Mouse (Mus musculus): ENCODE measurements at regions not wholly inside any gene's neighbourhood (a gene's known extent, or its start where the extent isn't known, plus 50 kb on each side); places are given as distances from the start of the nearest gene placed in this dataset.

DNA sequence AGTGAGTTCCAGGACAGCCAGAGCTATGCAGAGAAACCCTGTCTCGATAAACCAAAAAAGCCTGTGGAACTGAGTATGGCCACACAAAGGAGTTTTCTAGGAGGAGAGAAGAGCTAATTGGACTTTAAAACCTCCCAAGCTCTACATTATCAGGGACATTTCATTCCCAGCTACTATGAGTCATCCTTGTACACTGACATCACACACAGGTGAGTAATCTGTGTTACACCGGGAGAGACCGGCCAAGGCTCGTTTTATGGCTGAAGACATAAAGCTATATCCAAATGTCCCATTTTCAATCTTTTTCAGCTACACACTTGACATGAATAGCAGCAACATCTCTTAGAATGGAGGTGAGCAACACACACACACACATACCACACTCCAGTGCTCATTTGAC, 229.5 kb downstream of the Ankrd16 start:
- Histone ChIP-seq H3K27ac (ENCODE audit: insufficient read depth, low read depth) (no peak overlapping the region), H3K79me2 (replicated peaks; ENCODE audit: control insufficient read depth, extremely low read depth, insufficient read depth, poor library complexity, severe bottlenecking) (no peaks in the 10 kb centered on the region), H3K36me3 (replicated peaks in 1 of 2; ENCODE audit: control insufficient read depth in 1 of 2, insufficient read depth in 1 of 2, low read length in 1 of 2) (no peaks in the 10 kb centered on the region), H3K4me2 (ENCODE audit: insufficient read depth, low read depth, poor library complexity, severe bottlenecking) (no peak overlapping the region), H3K4me1 (ENCODE audit: control insufficient read depth in 1 of 2, insufficient read depth in 2 of 2) (no peaks in the 10 kb centered on the region), H3K4me3 (replicated peaks in 1 of 3; ENCODE audit: low read depth in 2 of 3, low read length in 2 of 3, poor library complexity in 1 of 3) (no peak overlapping the region), H3K9ac (ENCODE audit: insufficient read depth, low read depth) (no peak overlapping the region), H3K9me3 (replicated peaks; ENCODE audit: low read length) (no peaks in the 10 kb centered on the region), H3K27me3 (replicated peaks) (no peaks in the 10 kb centered on the region)
- dilution Hi-C loops (cut with MboI; ENCODE audit: extremely low pct_ligation_motif_present, extremely low pct_unique_long_range_greater_than_20kb, low sequenced_read_pairs) = no loop called here
- in situ Hi-C loops (cut with MboI; ENCODE audit: low pct_ligation_motif_present, low pct_unique_long_range_greater_than_20kb, low sequenced_read_pairs) = loop anchor here (25.0 kb wide), 1 partner anchor 305 kb away; the partner anchor contains the start of gene Itga8
- DNase-seq (ENCODE audit: extremely low read depth) = no peak
- no peak for TF ChIP-seq CTCF (conservative IDR thresholded peaks at IDR 0.05 in 1 of 2, IDR thresholded peaks at IDR 0.05 in 1 of 2; ENCODE audit: low read depth in 2 of 2, low read length in 2 of 2)
- no peak for TF ChIP-seq PAX5 (IDR thresholded peaks at IDR 0.05; ENCODE audit: low read length)
- no peak for TF ChIP-seq EP300 (IDR thresholded peaks at IDR 0.05; ENCODE audit: low read length)
- no peak for TF ChIP-seq ZKSCAN1 (IDR thresholded peaks at IDR 0.05; ENCODE audit: borderline replicate concordance, low read depth, low read length)
- no peak for TF ChIP-seq CHD1 (IDR thresholded peaks at IDR 0.05; ENCODE audit: low read depth, low read length)
- no peak for TF ChIP-seq RAD21 (IDR thresholded peaks at IDR 0.05; ENCODE audit: low read depth, low read length)
- no peak for TF ChIP-seq NRF1 (IDR thresholded peaks at IDR 0.05; ENCODE audit: low read depth, low read length)
- no peak; the same call in 1 of the 2 replicates for TF ChIP-seq SMC3 (IDR thresholded peaks at IDR 0.05; ENCODE audit: low read depth, low read length)
- no peak for TF ChIP-seq MAFK (IDR thresholded peaks at IDR 0.05; ENCODE audit: insufficient replicate concordance, low read length)
- TF ChIP-seq ZMIZ1 (IDR thresholded peaks at IDR 0.05; ENCODE audit: low read depth, low read length) = no peak
- TF ChIP-seq BHLHE40 (IDR thresholded peaks at IDR 0.05; ENCODE audit: low read depth, low read length) = no peak
- no peak for TF ChIP-seq NELFE (IDR thresholded peaks at IDR 0.05; ENCODE audit: low read depth, low read length)
- no peak for TF ChIP-seq UBTF (IDR thresholded peaks at IDR 0.05; ENCODE audit: low read depth, low read length)
- no peak for TF ChIP-seq HCFC1 (IDR thresholded peaks at IDR 0.05; ENCODE audit: low read depth, low read length)

DNA sequence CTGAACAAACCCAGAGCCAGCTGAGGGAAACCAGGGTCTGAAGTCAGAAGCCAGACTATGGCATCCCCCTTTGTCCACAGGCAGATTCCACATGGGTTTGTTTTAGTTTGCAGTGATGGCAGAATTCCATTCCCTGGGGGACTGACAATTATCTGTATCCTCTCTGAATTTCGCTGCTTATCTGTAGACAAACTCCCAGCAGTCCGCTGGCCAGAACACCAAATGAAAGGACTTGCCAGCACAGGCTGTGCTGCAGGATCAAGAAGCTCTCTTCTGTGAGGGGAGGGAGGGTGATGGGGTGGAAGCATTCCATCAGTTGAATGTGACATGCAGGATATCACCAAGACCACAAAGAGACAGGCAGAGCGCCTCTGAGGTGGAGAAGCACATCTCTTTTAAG, 233.8 kb downstream of the Ankrd16 start:
- no peak overlapping the region for H3K27ac ChIP-seq (ENCODE audit: insufficient read depth, low read depth)
- H3K36me3 ChIP-seq (replicated peaks in 1 of 2; ENCODE audit: control insufficient read depth in 1 of 2, insufficient read depth in 1 of 2, low read length in 1 of 2) = no peaks in the 10 kb centered on the region
- H3K4me2 ChIP-seq (ENCODE audit: insufficient read depth, low read depth, poor library complexity, severe bottlenecking) = no peak overlapping the region
- no peak for DNase-seq (ENCODE audit: extremely low read depth)
- no peaks in the 10 kb centered on the region for H3K27me3 ChIP-seq (replicated peaks)
- H3K79me2 ChIP-seq (replicated peaks; ENCODE audit: control insufficient read depth, extremely low read depth, insufficient read depth, poor library complexity, severe bottlenecking) = no peaks in the 10 kb centered on the region
- in situ Hi-C loops (cut with MboI; ENCODE audit: low pct_ligation_motif_present, low pct_unique_long_range_greater_than_20kb, low sequenced_read_pairs) = loop anchor here (25.0 kb wide), 1 partner anchor 301 kb away; the partner anchor contains the start of gene Itga8
- no peaks in the 10 kb centered on the region for H3K9me3 ChIP-seq (replicated peaks; ENCODE audit: low read length)
- TF ChIP-seq E2F4 (IDR thresholded peaks at IDR 0.05; ENCODE audit: insufficient replicate concordance, low read depth, low read length) (no peak), CTCF (conservative IDR thresholded peaks at IDR 0.05 in 1 of 2, IDR thresholded peaks at IDR 0.05 in 1 of 2; ENCODE audit: low read depth in 2 of 2, low read length in 2 of 2) (no peak), USF1 (IDR thresholded peaks at IDR 0.05; ENCODE audit: low read depth, low read length) (no peak), ZMIZ1 (IDR thresholded peaks at IDR 0.05; ENCODE audit: low read depth, low read length) (no peak), ZNF384 (IDR thresholded peaks at IDR 0.05; ENCODE audit: low read depth, low read length) (no peak), CHD2 (IDR thresholded peaks at IDR 0.05; ENCODE audit: low read length) (no peak), JUND (conservative IDR thresholded peaks at IDR 0.05; ENCODE audit: low read depth, low read length) (no peak), TCF12 (IDR thresholded peaks at IDR 0.05; ENCODE audit: low read depth, low read length) (no peak), RCOR1 (conservative IDR thresholded peaks at IDR 0.05; ENCODE audit: low read depth, low read length) (no peak), ZKSCAN1 (IDR thresholded peaks at IDR 0.05; ENCODE audit: borderline replicate concordance, low read depth, low read length) (no peak), JUN (IDR thresholded peaks at IDR 0.05; ENCODE audit: insufficient read depth, low read depth, low read length) (no peak), ZC3H11A (IDR thresholded peaks at IDR 0.05; ENCODE audit: low read depth, low read length) (no peak), BHLHE40 (IDR thresholded peaks at IDR 0.05; ENCODE audit: low read depth, low read length) (no peak), MYC (IDR thresholded peaks at IDR 0.05; ENCODE audit: low read depth, low read length) (no peak), USF2 (conservative IDR thresholded peaks at IDR 0.05; ENCODE audit: low read depth, low read length) (no peak)
- H3K4me3 ChIP-seq (replicated peaks in 1 of 3; ENCODE audit: low read depth in 2 of 3, low read length in 2 of 3, poor library complexity in 1 of 3) = no peak overlapping the region
- H3K9ac ChIP-seq (ENCODE audit: insufficient read depth, low read depth) = no peak overlapping the region
- dilution Hi-C loops (cut with MboI; ENCODE audit: extremely low pct_ligation_motif_present, extremely low pct_unique_long_range_greater_than_20kb, low sequenced_read_pairs) = no loop called here
- H3K4me1 ChIP-seq (ENCODE audit: control insufficient read depth in 1 of 2, insufficient read depth in 2 of 2) = no peaks in the 10 kb centered on the region

Measured in CH12.LX (cell line).